Mouse (Mus musculus) lung, postnatal 36 days (tissue): ENCODE data around the gene Dnah6.

Source experiments
- DNase-seq: peaks from one replicate; pipeline ENCODE4 v3.0.0; 2022; ENCODE audit warnings: mixed read lengths

Gene Dnah6

GRCm38 (mm10) chr6:73221189-73221957, at the start of gene Dnah6:
Gene Dnah6 (minus strand): TSS chr6:73221651.
- DNase-seq = peak; percentile 95

GRCm38 (mm10) chr6:73269374-73269773, 47.9 kb upstream of the Dnah6 start:
- no peak for DNase-seq

GRCm38 (mm10) chr6:73267738-73268311, 46.4 kb upstream of the Dnah6 start:
- DNase-seq = no peak

GRCm38 (mm10) chr6:73264801-73265200, 43.4 kb upstream of the Dnah6 start:
- no peak for DNase-seq

GRCm38 (mm10) chr6:73260110-73260509, 38.7 kb upstream of the Dnah6 start:
- no peak for DNase-seq

GRCm38 (mm10) chr6:73257068-73257467, 35.6 kb upstream of the Dnah6 start:
- no peak for DNase-seq

GRCm38 (mm10) chr6:73254307-73255228, 33.1 kb upstream of the Dnah6 start:
- peak; percentile 49 for DNase-seq

GRCm38 (mm10) chr6:73253584-73253983, 32.1 kb upstream of the Dnah6 start:
- no peak for DNase-seq

GRCm38 (mm10) chr6:73253006-73253405, 31.6 kb upstream of the Dnah6 start:
- DNase-seq = no peak

GRCm38 (mm10) chr6:73252396-73252795, 30.9 kb upstream of the Dnah6 start:
- no peak for DNase-seq

- no peak for DNase-seq
Measured at GRCm38 (mm10) chr6:73251336-73251735, 29.9 kb upstream of the Dnah6 start.

- peak; percentile 50 for DNase-seq
Measured at GRCm38 (mm10) chr6:73249851-73250250, 28.4 kb upstream of the Dnah6 start.

GRCm38 (mm10) chr6:73249049-73249422, 27.6 kb upstream of the Dnah6 start:
- DNase-seq = peak; percentile 40

- peak; percentile 93 for DNase-seq
Measured at GRCm38 (mm10) chr6:73248237-73249048, 27.0 kb upstream of the Dnah6 start, which contains the start of gene Suclg1. Gene Suclg1 (plus strand): TSS chr6:73248382.

GRCm38 (mm10) chr6:73247452-73247851, 26.0 kb upstream of the Dnah6 start:
- DNase-seq = peak; percentile 53

- DNase-seq = peak; percentile 74
Measured at GRCm38 (mm10) chr6:73246821-73247220, 25.4 kb upstream of the Dnah6 start.

- DNase-seq = no peak
Measured at GRCm38 (mm10) chr6:73235650-73236049, 14.2 kb upstream of the Dnah6 start.

- no peak for DNase-seq
Measured at GRCm38 (mm10) chr6:73234302-73234900, 12.9 kb upstream of the Dnah6 start.

GRCm38 (mm10) chr6:73233202-73233726, 11.8 kb upstream of the Dnah6 start:
- DNase-seq = peak; percentile 58

GRCm38 (mm10) chr6:73232152-73232584, 10.7 kb upstream of the Dnah6 start:
- DNase-seq = peak; percentile 25

GRCm38 (mm10) chr6:73228881-73229280, 7.4 kb upstream of the Dnah6 start:
- no peak for DNase-seq

- DNase-seq = peak; percentile 55
Measured at GRCm38 (mm10) chr6:73228408-73228807, 7.0 kb upstream of the Dnah6 start.
